11 mouse cellular contexts compared by ENCODE assay signal in the genomic region with DNA sequence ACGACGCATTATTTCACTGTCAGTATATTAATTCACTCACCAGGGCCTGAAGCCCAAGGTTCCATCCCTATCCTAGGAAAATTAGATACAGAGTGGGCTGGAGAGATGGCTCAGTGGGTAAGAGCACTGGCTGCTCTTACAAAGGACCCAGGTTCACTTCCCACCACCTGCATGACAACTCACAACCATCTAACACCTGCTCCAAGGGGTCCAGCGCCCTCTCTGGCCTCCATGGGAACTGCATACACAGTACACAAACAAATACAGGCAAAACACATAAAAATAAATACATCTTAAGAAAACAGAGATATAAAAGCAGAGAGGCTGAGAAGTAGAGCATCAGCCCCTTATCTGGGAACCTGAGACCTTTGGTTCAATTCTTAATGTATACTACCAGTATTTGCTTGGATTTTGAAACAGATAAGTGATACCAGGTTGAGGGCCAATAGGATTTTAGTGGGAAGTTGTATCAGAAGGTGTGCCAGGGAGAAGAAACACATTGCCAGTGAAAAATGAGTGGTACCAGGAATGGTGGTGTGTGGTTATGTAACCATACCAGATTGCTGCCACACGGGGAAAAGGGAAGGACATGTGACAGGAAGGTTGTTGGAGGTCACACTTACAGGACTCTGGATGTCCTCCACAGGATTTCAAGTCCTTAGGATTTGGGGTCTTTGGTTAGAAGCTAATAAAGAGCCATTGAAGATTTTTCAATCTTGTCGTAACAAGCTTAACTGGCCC. TPM values are rescaled to one million over a fixed set of nuclear protein-coding genes. Genes with fewer than 3 reads are reported as not detected.
DNase-seq lines count a peak whose midpoint lies in the region; ATAC-seq and TF ChIP-seq lines count a peak whose summit lies in the region.
"Had no signal": no experiment of that assay in that cellular context is flagged by ENCODE, and none has a peak within 500 bp of the region (broad histone marks: within the 10 kb centered on the region; RNA-seq: fewer than 3 reads in every experiment).

No protein-coding gene starts in this region.

- peak; percentile 37; the same call in 1 of the 2 replicates for TF ChIP-seq CTCF in kidney, postnatal 0 days (IDR thresholded peaks at IDR 0.05; ENCODE audit: low read depth)
- TF ChIP-seq CTCF in cortical plate, adult 2 months (IDR thresholded peaks at IDR 0.05; ENCODE audit: extremely low read depth, insufficient read depth, low read length) = peak; percentile 12; the same call in 1 of the 2 replicates

- DNase-seq in kidney, postnatal 0 days (ENCODE audit: low spot score) = no peak
- no peak for DNase-seq in kidney, postnatal 10 days
- DNase-seq in B cell, adult 2 months = peak; percentile 59 to 64
- peak; percentile 56 for DNase-seq in ES-CJ7 (ENCODE audit: low read depth, low spot score)
- DNase-seq in ovary, postnatal 36 days (ENCODE audit: low spot score) = no peak
- no peak for DNase-seq in layer of hippocampus, postnatal 10 days (ENCODE audit: low spot score in 2 of 2)

- H3K27me3 ChIP-seq in kidney, postnatal 0 days (ENCODE audit: insufficient read depth, low read length) = no peaks in the 10 kb centered on the region
- H3K27me3 ChIP-seq: embryonic facial prominence, embryonic 15.5 days had no signal

- no peak overlapping the region for H3K4me3 ChIP-seq in kidney, postnatal 0 days (replicated peaks; ENCODE audit: low read depth, low read length)
- H3K4me3 ChIP-seq in cortical plate, adult 2 months (ENCODE audit: insufficient read depth, low read length) = no peak overlapping the region
- H3K4me3 ChIP-seq: embryonic facial prominence, embryonic 15.5 days had no signal

- no peaks in the 10 kb centered on the region for H3K9me3 ChIP-seq in kidney, postnatal 0 days (replicated peaks; ENCODE audit: low read length)
- H3K9me3 ChIP-seq: embryonic facial prominence, embryonic 15.5 days had no signal

- H3K36me3 ChIP-seq in kidney, postnatal 0 days (ENCODE audit: insufficient read depth, low read length) = 0 out of 2 replicates have a peak, but pooled peaks cover 5% of the 10 kb centered on the region

- no peak overlapping the region for H3K9ac ChIP-seq in kidney, postnatal 0 days (ENCODE audit: low read depth, low read length)
- H3K9ac ChIP-seq: embryonic facial prominence, embryonic 15.5 days had no signal

- H3K27ac ChIP-seq in kidney, postnatal 0 days = no peak overlapping the region
- no peak overlapping the region for H3K27ac ChIP-seq in cortical plate, adult 2 months (ENCODE audit: insufficient read depth, low read length)
- H3K27ac ChIP-seq: embryonic facial prominence, embryonic 15.5 days had no signal

- H3K4me1 ChIP-seq in kidney, postnatal 0 days (replicated peaks; ENCODE audit: insufficient read depth, low read length) = no peaks in the 10 kb centered on the region
- peaks cover 1% of the 10 kb centered on the region; the same call in 1 of the 2 replicates for H3K4me1 ChIP-seq in cortical plate, adult 2 months (ENCODE audit: control insufficient read depth, insufficient read depth, low read length)
- H3K4me1 ChIP-seq: embryonic facial prominence, embryonic 15.5 days had no signal

- H3K4me2 ChIP-seq in kidney, postnatal 0 days (ENCODE audit: low read length) = no peak overlapping the region
- H3K4me2 ChIP-seq: embryonic facial prominence, embryonic 15.5 days had no signal

- no peak for ATAC-seq in kidney, postnatal 0 days (replicated peaks; ENCODE audit: low FRiP score, low read depth)

- WGBS in kidney, postnatal 0 days = 74% methylated on average over 5 of the region's 5 CpGs

- no peak for TF ChIP-seq POLR2A in cortical plate, adult 2 months (IDR thresholded peaks at IDR 0.05; ENCODE audit: extremely low read depth, insufficient read depth, low read length)

RNA-seq across cellular contexts. Expression of gene Eif2ak3, which starts 29.9 kb away (rescaled TPM):
- polyA plus RNA-seq in kidney, postnatal 0 days (2015; fragmentation: Nextera tagmentation; extraction: Ambion mirVana) = 12.2 and 12.5 TPM in 2 replicates
- 16.0 and 17.8 TPM in 2 replicates for polyA plus RNA-seq in cortical plate, adult 2 months (2012; rRNA removed)
- total RNA-seq in layer of hippocampus, postnatal 10 days (2021) = 10 to 100 TPM; 18.3 to 21.6 TPM

RNA-seq across cellular contexts. Expression of gene Tex37, which starts 44.5 kb away (rescaled TPM):
- not detected in 2 replicates for polyA plus RNA-seq in kidney, postnatal 0 days (2015; fragmentation: Nextera tagmentation; extraction: Ambion mirVana)
- polyA plus RNA-seq in cortical plate, adult 2 months (2012; rRNA removed) = not detected in 2 replicates
- not detected for total RNA-seq in layer of hippocampus, postnatal 10 days (2021)
- total RNA-seq: heart, adult 18-20 months had no signal
- polyA plus RNA-seq: embryonic facial prominence, embryonic 15.5 days; liver, embryonic 16.5 days; stomach, embryonic 14.5 days had no signal

Comparison
In these comparisons a context has a peak if more than half of its experiments do, and no peak if none do; other contexts are left out.
1. DNase-seq: peak in B cell, adult 2 months (2 of 2) and ES-CJ7 (single experiment); none in kidney, postnatal 0 days (single experiment), kidney, postnatal 10 days (single experiment), ovary, postnatal 36 days (single experiment) and layer of hippocampus, postnatal 10 days (0 of 2).